Mouse (Mus musculus) c-Kit-positive CD71-negative TER-119-negative erythroid progenitor cells, embryonic 14.5 days (primary cell): Measurements from ENCODE around the gene Dock2.
A peak's percentile ranks its signal among the peaks of the same experiment; 100 is the strongest.

Experiments used
- DNase-seq: peaks from one replicate; pipeline ENCODE4 v3.0.0-alpha.2; 2013; ENCODE audit warnings: low read depth

Dock2 gene

DNA sequence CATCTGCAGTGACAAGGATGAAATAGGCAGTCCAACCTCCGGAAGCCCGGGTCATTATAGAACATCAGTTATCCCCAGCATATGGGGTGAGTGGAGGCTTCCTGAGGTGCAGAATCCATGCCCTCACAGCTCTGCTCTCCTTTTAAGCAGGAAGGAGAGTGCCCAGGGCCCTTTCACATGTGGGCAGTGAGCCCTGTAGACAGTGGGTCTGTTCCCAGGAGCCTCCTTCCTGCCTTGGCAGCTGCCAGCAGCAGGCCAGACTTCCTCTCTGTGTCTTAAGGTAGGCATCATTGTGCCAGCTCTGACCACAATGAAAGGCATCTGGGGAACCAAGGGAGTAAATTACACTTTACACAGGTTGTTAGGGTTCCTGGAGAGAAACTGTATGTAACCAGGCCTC is 14.3 kb downstream of the Dock2 start:
- no peak for DNase-seq

DNA sequence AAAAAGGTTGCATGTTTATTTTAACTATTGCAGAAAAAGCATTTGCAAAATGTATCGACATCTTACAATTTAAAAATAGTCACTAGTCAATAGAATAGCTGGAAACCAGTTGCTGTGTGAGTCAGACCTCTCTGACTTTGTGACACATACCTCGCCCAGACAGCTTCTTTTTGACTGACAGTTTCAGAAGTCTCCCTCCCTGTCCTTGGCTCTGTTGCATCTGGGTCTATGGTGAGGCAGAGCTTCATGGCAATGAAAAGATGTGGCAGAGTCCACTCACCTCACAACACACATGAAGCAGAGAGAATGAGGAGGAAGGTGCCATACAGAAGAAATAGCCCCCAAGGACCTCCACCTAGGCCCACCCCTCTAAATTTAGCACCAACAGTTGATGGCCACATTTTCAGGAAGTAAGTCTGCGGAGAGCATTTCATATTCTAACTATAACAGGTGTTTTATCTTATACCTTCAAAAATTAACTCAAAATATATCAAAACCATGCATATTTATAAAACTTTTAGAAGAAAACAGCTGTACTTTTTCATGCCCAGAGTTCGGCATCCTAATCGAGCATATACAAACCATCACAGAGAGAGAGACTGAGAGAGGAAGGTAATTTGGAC is 19.8 kb downstream of the Dock2 start:
- no peak for DNase-seq

DNA sequence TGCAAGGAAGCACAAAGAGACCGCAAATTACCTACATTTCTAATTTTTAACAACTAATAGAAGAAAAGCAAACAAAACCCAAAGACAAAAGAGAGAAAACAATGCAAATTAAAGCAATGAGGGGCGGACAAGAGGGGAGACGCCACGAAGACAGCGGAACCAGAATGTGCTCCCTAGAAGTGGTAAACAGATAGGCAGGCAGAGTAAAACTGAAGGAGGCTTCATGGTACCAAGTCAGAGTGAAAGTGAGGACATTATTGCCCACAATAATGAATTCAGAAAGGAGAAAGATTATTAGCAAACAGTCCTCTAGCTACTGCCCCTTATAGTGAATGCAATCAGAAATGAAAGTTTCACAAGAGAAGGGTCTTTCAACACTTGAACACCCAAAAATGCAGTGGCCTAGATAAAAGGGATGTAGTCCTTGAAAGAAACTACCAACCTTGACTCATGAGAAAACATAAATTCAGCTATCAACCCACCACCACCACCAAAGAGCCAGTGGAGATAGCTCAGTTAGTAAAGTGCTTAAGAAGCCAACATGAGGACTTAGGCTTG is 21.0 kb downstream of the Dock2 start:
- DNase-seq: no peak

DNA sequence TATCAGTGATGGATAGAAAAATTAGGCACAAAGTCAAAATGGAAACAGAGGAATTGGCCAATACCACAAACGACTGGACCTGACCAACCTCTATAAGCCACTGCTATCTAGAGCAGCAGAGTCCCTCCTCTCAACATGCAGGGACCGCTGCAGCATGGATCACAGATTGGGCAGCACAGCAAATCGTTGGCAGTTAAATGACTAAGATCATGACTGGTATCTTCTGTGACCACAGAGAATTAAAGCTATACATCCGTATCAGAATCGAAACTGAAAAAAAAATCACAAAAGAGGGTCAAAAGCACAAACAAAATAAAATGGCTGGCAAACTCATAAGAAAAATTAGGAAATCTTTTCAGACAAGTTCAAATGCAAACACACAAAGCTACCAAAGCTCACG is 21.6 kb downstream of the Dock2 start:
- DNase-seq: no peak

DNA sequence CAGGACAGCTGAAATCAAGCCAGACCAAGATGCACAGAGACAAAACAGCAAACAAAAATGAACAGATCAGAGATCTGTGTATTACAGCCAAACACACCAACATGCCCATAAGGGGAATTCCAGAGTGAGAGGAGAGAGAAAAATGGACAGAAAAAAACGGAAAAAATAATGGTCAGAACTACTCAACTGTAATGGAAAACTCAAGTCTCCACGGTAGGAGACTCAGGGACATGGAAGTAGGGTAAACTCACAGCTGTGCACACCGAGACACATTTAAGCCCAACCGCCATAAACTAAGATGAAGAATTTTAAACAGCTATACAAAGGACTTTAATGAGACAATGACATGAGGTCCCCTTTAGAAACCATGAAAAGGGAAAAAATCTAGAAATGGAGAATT is 24.1 kb downstream of the Dock2 start:
- DNase-seq: no peak

DNA sequence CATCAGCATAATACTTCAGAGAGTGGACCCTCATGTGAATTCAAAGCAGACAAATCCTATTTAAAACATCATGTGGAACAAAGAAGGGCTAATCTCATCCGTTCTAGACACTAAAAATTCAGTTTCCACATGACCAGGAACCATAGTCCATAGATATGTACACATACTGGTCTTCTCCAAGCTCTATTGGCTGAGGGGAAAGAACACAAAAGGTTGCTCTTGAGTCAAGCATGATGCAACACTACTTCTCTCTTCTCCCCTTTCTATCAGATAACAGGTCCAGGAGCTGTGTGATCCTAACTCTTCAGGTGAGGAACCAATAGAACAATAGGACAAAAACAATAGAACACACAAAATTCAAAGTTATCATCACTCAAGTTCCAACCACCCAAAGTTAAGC is 42.6 kb downstream of the Dock2 start:
- DNase-seq: no peak

DNA sequence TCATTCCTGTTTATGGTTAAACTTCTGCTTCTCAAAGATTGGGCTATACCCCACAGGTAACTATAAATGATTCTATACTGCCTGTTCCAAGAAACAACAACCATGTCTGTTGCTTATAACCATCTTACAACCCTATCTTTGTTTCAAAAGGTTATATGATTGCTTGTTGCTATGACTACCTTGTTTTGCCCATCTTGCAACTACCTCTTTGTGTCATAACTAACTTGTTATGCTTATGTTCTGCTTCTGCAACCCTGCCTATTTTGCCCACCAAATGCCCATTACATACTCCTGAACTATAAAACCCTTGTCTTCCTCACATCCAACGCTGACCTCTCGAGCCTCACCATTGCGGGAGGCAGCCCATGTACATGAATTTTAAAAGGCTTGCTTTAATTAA is 43.9 kb downstream of the Dock2 start:
- DNase-seq: no peak

DNA sequence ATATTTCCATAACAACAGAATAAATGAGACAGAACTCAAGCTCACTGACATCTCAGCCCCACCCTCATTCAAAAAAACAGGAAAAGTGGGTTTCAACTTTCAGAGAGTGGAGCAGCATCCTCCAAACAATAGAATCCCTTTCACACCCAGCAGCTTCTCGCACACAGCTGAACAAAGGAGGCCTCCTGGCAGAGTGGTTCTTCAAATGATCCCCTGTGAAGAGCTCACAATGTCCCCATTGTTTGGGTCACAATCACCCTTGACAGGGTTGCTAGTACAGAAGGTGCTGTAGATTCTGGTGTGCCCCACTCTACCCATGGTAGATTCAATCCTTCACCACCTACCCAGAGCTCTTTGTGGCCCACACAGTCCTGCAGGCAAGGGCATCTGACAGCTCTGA is 44.7 kb downstream of the Dock2 start:
- DNase-seq: no peak

DNA sequence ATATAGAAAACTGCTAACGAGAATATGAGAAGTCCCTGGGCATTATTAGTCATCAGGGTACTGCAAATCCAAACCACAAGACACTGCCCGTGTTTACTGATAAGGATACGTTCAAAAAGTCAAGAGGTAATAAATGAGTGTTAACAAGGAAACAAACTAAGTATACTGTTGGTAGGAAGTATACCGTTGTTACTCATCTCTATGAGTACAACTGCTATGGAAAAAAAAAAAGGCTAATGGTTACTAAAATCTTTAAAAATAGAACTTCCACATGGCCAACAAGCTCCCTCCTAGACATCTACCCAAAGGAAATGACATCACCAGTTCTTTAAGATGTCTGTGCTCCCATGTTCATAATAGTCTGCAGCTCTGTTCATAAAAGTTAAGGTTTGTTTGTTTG is 46.5 kb downstream of the Dock2 start:
- DNase-seq: no peak

DNA sequence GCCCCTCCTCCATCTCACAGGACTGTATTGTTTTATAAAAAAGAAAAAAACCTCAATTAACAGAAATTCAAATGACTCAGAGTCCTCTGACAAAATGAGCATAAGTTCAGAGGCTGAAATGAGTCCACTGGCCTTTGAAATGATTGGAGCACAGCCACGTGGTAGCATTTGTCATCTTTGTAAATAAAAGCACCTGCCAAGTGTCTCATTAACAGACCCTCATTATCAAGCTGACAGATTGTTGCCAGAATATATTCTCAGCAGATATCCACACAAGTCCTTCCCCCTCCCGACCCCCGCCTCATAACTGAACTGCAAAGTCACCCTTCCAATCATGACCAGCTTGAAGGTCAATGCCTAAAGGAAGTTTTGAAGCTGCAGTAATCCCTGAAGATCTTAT is 49.7 kb downstream of the Dock2 start:
- DNase-seq: no peak

DNA sequence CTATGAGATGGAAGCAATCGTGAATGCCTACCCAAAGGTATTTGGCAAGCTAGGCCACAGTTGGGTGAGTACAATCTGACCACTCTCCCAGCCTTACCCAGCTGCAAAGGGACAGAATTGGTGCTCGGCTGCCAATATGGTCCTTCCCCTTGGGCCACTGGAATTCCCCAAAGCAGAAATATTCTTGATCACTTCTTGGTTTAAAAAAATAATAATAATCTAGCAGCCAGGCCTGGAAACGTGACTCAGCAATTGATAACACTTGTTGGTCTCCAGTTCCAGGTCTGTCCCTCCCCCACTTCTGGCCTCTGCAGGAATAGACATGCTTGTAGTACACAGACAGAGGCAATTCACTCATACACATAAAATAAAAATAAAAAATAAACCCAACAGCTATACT is 56.2 kb downstream of the Dock2 start:
- DNase-seq: no peak

DNA sequence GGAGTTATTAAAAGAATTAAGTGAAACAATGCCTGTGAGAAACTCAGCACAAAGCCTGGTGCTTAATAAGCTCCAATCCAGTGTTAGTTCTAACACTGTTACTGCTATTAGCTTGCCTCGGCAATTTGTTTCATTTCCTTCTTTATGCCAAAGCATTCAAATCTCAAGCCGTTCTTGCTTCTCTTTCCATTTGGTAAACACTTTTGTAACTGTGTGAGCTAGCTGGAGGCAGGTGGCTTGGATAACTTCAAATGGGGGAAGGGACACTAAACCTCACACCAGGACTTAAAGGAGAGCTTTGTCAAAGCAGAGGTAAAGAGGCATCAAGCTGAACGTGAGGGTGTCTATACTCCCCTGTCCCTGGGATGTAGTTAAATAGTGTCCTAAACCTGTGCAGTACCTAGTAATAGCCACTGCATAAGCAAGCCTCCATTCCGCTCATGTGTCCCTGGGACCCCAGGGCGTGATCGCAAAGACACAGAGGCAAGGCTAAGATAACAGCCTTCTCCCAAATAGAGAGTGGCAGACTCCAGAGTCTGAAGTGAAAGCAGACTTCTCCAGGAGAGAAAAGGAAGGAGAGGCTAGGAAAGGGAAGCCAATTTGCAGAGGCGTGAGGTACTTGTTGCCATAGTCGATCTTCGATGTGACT is 56.9 kb downstream of the Dock2 start:
- DNase-seq: no peak

DNA sequence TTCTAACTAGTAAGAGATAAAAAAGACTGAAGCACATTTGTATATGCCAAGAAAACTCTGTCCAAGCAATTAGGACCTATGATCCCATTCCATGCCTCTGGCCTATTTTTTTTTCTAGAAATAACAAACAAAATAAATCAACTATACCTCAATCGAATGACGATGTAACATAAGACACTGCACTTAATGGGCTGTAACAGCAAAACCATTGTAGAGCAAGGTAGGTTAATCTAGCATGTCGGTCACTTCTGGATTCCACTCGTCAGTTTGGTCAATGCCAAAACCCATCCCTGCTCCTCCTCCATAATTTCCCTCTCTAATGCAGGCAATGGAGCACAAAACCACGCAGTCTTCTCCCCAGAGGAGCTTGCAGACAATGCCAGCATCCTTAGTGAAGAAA is 70.3 kb downstream of the Dock2 start:
- no peak for DNase-seq

DNA sequence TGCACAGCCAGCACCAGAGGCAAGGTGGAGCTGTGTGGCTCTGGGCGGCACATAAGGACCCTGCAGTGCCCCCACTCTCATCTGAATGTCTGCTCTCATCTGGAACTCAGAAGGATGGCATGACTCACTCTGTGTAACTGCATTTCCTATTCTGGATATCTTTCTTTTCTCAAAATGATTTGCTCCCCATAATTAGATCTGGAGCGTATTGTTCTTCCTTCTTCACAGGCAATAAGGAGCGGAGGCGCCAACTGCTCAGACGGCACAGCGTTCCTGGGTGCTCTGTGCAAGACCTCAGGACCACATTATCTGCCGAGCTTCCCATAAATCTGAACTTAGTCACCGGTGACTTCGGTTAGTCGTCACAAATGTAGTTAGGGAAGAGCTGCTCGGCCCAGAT is 75.4 kb downstream of the Dock2 start:
- DNase-seq: no peak

DNA sequence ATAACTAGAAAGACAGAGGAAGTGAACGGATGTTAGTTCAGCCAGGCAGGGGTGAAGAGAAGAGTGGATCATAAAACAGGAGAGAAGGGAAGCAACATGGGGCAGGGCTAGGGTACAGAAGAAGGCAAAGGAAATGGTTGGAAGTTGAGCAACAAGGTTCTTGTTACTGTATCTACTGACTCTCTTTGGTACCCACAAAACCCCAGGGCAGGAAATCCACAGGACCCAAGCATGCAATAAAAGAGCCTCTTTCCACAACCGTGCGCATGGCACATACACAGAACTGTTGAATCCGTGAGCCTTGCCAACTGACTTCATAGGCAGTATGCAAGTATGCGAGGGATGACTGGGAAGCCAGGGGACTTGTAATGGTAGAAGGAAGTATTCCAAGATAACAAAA is 76.3 kb downstream of the Dock2 start:
- DNase-seq: no peak

DNA sequence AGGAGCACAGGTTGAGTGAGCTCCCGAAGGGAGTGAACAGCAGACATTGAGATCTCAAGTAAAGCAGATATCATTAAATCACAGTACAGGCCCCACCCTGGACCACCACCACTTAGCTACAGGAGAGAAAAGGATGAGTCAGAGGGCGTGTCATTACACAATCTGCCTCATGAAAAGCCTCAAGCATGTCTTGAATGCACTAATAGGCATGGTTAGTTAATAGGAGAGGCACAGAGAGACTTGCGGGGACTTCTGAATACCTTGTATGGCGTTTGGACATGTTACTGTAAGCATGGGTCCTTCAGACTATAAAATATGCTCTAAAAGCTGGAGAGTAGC is 78.6 kb downstream of the Dock2 start:
- no peak for DNase-seq

DNA sequence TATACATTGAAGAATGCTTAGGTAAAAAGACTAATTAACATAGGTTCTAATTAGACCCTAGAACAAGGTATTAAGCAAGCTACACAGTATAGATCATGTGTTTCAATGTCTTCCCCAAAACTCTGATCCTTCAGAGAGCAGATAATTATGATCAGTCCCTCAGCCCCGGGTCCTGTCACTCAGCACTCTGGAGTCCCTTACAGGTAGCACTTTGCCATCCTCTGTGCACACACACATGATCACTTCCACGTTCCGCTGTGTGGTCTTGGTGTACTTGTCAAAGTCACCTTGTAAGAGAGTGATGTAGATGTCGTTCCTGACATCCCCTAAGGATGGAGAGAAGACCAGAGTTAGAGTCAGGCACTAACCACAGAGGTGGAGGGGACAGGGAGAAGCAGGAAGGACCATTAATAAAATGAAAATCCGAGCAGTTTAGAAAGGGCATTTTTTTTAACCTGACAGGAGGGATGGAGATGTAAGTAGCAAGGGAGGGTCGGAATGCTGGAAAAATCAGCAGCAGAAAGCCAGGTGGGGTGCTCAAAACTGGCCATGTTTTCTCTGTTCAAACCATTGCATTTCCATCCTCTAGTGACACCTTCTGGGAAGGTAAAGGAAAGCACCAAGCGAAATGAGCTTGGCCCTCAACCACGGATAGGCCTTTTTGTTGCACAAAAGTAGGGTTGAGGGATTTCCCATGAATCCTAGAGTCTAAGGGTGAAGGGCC is 79.1 kb downstream of the Dock2 start:
- DNase-seq: no peak

DNA sequence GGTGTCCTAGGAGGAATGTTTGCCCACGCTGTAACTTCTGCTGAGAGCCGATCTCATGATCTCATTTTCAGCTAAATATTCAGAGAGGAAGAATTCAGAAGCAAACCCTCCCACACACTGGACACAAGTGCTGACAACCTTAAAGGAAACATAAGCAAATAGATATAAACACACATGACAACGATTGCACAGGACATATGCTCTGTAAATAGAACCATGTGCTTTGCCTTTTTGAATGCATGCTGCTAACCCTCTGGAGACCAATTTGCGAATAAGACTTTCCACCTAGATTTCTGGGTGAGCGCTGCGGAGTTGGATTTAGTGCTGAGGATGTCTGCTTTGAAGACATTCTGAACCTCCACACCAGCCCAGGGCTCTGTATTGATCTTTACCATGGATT is 79.8 kb downstream of the Dock2 start:
- no peak for DNase-seq

DNA sequence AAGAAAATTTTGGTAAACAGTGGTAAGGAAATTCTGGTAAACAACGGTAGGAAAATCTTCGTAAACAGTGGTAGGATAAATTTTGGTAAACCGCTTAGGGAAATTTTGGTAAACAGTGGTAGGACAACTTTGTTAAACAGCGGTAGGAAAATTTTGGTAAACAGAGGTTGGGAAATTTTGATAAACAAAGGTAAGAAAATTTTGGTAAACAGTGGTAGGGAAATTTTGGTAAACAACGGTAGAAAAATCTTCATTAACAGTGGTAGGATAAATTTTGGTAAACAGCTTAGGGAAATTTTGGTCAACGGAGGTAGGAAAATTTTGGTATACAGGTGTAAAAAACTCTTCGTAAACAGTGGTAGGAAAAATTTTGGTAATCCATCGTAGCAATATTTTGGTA is 101.9 kb downstream of the Dock2 start:
- DNase-seq: peak; percentile 26

DNA sequence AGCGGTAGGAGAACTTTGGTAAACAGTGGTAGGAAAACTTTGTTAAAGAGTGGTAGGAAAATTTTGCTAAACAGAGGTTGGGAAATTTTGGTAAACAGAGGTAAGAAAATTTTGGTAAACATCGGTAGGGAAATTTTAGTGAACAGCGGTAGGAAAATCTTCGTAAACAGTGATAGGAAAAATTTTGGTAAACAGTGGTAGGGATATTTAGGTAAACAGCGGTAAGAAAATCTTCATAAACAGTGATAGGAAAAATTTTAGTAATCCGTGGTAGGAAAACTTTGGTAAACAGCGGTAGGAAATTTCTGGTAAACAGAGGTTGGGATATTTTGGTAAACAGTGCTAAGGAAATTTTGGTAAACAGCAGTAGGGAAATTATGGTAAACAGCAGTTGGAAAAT is 239.1 kb downstream of the Dock2 start:
- no peak for DNase-seq

DNA sequence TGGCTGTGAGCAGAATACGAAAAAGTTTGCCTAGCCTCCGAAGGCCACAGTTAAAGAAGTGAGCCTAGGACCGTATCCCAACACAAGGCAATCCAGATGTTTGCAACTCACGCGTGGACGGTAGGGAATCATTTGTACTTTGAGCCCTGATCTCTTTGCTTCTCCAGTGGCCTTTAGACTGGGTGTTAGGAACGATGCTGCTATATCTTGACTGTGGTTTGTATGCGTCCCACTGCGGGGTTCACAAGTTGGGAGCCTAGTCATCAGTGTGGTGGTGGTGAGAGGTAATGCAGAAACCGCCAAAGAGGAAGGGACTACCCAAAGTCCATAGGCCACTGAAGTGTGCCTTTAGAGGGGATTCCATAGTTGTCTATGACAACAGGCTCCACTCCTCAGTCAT is 251.6 kb downstream of the Dock2 start:
- DNase-seq: no peak

DNA sequence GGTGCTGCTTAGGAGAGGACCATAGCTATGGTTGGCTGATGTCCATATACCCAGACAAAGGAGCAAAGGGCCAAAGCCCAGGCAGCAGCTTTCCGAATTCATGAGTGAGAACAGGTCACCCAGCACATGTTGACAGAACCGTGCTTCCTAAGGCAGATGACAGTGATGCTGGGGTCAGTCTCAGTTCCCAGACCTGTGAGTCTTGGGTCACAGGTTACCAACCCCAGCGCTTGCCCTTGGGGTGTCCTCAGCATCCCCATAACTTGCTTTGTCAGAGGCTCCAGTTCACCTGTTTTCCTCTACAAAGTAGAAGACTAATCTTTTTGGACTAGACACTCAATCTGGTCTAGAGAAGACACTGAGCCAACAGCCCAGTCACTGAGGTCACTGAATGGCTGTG is 252.7 kb downstream of the Dock2 start:
- no peak for DNase-seq

DNA sequence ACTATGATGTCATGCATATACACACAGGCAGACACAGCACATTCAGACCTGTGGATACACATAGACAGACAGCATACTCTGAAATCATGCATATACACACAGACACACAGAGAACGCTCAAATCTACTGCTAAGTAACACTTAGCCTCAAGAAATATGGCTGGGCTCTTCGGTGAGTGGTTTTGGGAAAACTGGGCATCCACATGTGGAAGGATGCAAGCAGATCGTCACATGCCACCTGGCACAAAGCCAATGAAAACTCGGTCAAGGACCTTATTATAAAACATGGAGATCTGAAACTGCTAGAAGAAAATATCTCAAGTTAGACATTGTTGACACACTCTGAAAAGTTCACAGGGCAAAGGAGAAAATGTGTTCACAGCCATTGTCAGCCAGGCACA is 255.7 kb downstream of the Dock2 start:
- DNase-seq: no peak

DNA sequence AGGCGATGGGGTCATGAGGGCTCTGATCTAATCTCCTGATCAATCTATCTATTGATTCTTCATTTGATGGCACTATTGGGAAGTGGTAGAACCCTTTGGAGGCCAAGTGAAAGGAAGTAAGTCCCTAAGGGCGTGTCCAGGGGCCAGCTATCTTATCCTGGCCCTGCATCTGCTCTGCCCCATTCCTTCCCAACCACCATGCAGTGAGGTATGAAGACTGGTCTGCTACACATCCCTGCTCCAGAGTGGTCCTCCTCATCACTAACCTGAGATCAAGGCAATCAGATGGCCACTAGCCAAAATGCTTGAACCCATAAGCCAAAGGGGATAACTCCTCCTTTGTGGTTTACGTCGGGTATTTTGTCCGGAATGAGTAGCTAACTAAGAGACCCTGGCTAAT is 256.5 kb downstream of the Dock2 start:
- no peak for DNase-seq
